Mouse (Mus musculus) left cerebral cortex, adult 11 months (tissue): ENCODE results near the gene Pawr.

Source experiments
- DNase-seq: peaks from one replicate; pipeline ENCODE4 v3.0.0; 2022; ENCODE audit warnings: low spot score

Gene Pawr

DNA sequence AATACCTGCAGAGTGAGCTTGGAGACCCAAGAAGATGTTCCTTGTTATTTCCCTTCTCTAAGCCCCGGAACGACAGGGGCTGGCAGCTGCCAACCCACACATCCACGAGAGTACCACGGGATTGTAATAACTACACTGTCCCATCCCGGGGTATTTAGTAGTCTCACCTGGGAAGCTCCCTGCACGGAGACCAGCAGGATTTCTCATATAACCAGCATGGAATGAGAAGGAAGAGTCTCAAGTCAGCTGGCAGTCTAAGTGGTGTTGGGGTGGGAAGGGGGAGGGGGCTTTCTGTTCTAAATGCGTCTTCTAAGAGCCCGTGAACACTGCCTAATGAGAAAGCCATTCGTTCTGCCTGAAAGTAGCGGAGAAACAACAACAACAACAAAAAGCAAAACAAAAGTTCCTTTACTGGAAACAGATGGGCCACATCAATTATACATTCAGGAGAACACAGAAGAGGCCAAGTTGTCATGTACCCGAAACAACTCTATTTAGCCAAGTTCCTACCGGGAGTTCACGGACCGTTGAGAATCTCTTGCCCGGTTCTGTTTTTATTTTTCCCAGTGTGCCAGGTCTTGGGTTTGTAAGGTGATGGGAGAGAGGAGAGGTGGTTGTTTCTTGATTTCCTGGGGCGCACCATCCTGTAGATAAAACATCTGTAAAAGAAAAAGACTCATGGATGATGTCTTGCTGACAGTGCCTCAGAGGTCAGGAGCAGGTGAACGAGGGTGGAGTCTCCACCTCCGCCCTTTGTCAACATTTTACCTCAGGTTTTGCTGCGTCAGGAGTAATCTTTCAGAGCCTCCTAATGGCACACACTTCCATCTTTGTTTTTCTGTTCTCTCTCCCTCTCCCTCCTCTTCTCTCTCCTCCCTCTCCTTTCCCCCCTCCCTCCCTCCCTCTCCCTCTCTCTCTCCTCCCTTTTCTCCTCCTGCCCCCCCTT lies 112.3 kb downstream of the Pawr start:
- DNase-seq: no peak

DNA sequence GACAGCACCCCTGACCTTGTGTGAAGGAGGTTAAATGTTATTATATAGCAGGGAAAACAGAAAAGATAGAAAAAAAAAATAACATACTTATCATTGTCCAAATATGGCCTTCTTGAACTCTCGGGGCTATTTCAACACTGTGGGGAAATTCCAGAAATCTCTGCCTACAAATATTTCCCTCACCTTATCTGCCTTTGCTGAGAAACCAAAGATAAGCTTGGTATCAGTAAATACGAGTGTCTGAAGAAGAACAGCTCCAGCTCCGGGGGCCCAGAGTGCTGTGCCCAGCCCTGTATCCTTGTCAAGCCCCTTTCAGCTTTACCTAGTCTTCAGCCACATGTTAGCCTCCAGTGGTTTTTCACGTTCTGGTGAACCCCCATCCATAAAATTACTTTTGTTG lies 113.2 kb downstream of the Pawr start:
- DNase-seq: no peak

DNA sequence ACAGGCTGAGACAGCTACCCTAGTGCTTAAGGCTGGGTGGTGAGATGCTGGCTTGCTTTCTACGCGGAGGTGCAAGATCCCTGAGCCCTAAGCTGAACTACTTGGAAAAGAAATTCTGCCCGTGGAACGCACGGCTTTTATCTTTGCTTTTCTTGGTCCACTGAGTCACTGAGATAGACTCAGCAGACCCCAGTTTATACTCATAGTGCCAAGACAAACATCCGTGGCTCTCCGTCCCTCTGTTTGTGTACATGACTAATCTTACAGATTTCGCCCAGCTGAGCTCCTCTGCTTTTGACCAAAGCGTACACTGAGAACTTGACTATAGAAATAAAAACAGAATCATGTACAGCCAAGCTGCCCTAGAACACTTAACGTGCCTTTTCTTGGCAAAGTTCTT lies 113.7 kb downstream of the Pawr start:
- DNase-seq: no peak

DNA sequence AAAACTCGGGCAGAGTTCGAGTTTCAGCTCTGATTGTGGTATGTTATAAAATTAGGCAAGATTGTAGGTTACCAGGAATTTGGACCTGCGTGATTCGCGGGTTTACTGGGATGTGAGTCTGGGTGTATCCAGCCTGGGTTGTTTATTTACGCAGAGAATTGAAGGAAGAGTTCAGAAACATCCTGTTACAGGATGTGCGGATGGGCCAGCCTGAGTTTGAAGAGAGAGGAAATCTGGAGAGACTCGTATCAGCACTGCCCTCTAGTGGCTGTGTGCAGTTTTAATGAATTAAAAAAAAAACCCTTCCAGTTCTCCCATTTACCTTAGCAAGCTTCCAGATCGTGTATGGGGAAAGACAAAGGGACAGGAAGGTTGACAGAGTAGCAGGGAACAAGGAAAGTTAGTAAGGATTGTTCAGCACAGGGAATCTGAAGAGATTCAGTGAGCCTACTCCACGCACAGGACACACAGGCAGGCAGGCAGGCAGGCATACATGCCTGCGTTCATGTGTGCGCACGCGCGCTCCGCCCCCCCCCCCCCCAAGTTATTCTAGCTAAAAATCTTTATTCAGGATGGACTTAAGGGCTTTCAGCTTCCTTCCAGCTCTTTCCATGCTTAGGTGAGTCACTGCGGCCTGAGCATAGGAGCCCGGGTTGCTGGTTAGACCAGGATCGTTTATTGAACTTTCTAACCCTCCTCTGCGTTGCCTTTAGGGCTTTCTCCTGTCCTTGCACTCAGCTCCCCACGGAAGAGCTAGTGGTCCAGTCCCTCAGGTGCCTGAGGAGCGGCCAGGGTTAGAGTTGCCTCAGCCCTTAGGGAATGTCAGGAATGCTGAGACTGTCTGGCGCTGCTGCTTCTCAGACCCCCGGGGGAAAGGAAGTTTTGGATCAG lies 114.4 kb downstream of the Pawr start:
- no peak for DNase-seq

DNA sequence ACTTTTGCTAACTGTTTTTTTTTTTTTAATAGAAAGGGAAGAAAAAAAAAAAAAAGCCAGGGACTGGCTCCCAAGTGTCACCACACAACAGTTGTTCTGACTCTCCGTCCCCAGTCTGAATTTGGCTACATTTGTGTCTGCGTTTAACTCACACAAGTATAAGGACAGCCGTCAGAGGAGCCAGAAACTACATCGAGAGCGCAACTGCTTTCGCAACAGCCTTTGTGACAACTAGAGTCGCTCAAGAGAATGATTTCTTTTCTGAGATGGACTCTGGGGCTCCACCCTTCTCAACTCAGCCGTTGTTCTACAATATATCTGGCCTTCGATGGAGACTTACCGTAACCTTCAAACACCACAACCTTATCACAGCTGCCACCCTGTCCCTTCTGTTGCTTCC lies 115.3 kb downstream of the Pawr start:
- DNase-seq: no peak

DNA sequence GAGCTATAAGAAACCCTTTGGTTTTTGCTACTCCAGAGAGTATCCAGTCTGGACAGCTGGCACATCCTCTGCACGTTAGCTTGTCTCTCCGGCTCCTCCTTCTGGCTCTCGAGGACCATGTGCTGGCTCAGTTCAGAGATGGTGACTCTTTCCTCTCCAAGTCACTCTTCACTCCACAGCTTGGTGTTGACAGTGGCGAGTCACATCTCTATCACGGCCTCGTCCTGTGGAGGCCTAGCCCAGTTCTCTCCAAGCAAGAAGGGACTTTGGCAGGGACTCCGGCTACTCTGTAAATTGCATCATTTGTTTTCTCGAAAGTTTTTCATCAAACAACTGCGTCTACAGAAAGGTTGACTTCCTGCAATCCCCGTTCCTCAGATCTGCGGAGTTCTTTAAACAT lies 116.5 kb downstream of the Pawr start:
- DNase-seq: no peak

DNA sequence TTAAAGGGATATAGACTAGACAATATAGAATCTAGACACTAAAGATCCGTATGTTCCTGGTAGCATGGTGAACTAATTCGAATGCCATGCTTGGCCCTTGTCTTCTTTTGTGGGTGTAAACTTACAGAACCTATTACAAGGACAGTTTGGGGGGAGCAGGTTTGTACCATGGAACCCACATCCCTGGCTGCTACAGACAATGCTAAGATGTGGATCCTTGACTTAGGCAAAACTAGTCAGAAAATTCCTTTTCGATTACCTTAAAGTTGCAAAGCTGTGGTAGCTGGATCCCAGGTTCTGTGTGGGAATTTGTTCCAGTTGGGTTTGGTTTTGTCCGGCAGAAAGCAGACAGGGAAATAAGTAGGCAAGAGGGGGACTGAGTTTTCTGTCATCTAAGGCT lies 118.5 kb downstream of the Pawr start:
- DNase-seq: no peak

DNA sequence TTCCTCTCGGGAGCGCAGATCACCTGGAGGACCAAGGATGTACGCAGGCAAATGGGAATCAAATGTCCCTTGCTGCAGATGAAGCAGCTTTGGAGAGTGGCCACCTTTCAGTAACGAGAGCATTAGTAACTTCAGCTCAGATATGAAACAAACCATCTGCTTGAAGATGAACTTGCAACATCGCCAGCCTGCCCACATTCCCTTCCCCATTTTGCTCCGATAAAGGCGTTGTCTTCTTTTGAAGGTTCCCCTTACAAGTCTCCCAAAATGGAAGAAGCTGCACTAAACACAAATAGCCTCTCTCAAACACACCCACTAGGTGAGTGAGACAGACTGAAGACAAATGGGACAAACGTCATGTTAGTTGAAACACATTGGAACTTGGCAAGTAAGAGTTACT lies 119.6 kb downstream of the Pawr start:
- DNase-seq: no peak

DNA sequence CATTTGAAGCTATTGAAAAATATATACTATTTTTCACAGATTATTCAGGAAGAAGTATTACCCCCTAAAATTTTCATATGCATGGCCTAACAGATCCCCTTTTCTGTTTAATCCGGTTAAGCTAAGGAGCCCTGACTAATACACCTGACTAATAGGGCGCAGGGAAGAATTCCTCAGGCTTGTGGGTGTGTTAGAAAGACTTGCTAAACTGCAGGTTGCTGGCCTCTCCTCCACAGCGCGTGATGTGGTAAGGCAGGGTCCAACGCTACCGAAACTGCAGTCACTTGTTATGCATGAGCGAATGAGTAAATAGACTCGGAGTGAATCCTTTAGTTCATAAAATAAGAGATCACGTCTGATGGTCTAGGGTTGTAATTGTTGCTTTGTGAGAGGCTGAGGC lies 120.5 kb downstream of the Pawr start:
- DNase-seq: no peak

DNA sequence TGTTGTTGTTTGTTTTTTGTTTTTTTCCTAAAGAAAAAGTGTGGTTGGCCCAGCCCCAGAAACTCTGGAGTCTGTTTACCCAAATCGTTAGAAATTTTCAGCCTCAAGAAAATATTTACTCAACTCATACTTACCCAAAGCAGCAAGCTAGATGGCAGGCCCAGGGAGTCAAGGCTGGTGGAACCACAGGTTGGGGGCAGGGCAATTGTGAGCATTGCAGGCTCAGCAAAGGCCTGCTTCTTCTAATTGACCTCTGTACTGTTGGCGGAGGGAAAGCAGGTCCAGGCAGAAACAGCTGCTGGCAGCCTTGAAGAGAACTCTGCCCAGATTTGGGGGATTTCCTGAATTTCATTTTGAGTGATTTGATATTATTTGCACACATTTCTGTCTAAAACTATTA lies 121.6 kb downstream of the Pawr start:
- DNase-seq: no peak

DNA sequence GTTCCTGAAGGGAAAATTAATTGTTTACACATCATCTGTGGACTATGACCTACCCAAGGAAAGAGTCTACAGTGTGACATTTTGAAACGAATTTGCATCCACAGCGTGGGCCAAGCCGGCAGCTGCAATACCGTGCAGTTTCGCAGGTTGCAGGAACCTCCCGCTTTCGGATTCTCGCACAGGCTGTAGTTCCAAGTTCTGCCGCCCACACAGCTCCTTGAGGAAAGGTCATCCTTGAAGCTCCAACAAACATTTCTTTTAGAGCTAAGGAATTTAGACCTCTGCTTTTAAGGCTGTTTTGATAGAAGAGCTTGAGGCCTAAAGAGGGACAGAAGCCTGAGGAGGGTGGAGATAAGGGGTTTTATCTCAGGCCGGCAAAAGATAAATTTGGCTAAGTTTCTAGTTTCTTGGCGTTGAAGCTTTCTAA lies 122.8 kb downstream of the Pawr start:
- DNase-seq: peak; percentile 27

DNA sequence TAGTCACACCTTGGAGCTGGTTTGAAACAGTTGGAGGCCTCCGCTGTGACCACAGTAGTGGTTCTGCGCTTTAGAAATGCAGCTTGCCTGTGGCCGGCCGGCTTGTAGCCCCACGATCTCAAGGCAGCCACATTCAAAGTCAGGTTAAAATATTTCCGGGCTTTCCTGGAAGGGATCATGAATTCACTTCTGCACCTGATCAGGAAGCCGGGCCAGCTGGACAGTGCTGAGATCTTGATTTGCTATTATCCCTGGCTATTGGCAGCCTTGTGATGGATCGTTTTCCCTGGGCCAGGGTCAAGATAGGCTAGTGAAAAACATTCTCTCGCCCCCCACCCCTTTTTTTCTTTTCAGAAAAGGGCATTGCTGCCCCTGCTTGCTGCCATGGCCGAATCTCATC lies 123.3 kb downstream of the Pawr start:
- DNase-seq: no peak

DNA sequence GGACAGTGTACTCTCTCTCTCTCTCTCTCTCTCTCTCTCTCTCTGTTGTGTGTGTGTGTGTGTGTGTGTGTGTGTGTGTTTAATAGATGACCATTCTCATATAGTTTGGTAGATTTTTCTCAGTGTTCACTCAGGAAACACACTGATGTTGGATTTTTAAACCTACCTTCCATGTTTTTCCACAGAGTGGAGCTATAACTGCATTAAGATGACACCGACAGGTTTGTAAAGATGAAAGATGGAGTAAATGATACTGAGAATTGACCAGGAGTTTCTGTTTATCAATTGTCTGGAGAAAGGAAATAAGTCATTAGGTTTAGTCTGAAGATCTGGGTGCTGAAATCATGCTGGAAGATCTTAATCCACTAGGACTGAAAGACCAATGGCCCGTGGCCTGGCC lies 124.0 kb downstream of the Pawr start:
- no peak for DNase-seq

DNA sequence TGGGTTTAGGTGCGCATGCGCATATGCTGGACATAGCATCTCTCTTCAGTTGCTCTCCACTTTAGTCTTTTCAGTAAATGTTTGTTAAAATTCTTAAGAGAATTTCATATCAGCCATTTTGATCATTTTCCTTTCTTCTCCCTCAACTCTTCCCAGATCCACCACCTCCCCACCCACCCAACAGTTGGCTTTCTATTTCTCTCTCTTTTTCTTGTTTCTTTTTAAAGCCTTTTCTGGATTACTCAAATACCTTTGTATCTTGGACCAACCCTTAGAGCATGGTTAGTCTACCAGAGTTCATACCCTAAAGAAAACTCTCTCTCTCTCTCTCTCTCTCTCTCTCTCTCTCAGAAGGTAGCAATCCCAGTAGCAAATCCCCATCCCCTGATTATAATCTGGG lies 125.1 kb downstream of the Pawr start:
- DNase-seq: no peak

DNA sequence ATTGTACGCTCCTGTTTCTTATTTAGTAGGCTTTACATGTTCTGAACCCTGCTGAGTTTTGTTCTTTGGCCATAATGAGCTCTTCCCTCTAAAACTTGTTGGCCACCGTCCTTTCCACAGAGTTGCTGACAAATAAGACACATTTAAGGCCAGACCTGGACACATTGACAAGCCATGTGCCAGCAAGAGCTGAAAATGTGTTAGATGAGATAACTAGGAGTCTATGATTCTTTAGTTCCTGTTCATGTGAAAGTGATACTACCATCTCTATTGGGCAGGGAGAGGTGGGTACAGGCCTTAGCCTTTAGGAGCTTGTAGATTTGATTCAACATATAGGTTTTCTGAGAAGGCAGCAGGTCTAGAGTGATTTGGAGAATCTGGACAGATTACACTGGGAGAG lies 129.9 kb downstream of the Pawr start:
- no peak for DNase-seq
